Mouse (Mus musculus): Measurements from ENCODE around the gene Rps6ka2. TPM values are rescaled to one million over a fixed set of nuclear protein-coding genes. Genes with fewer than 3 reads are reported as not detected.
"Not testable (repeated sequence)": the region's sequence is repeated elsewhere in the genome, so short reads cannot be mapped to it uniquely, and the experiment has no call there.

Gene Rps6ka2
- total and polyA plus RNA-seq, 2 experiments from 2014 or later, result 15.4 to 38.9 TPM

GRCm38 (mm10) chr17:7170304-7171295, 685 bp downstream of the Rps6ka2 start:
- Histone ChIP-seq H3K9ac (replicated peaks; ENCODE audit: low read length) (peak overlapping the region; percentile 81), H3K36me3 (ENCODE audit: insufficient read depth, low read length) (no peaks in the 10 kb centered on the region), H3K27me3 (ENCODE audit: insufficient read depth, low read length) (no peaks in the 10 kb centered on the region), H3K27ac (peak overlapping the region; percentile 84), H3K4me3 (ENCODE audit: low read length) (peak overlapping the region; percentile 86), H3K9me3 (ENCODE audit: low read length) (no peaks in the 10 kb centered on the region), H3K4me2 (ENCODE audit: low read depth, low read length) (peak overlapping the region; percentile 95), H3K4me1 (ENCODE audit: insufficient read depth, low read length) (peaks cover 11% of the 10 kb centered on the region)
- ATAC-seq, result no peak; the same call in 1 of the 2 replicates
- TF ChIP-seq CTCF (IDR thresholded peaks at IDR 0.05; ENCODE audit: low read depth), result no peak
- DNase-seq (ENCODE audit: low spot score), result no peak
- WGBS, result 3% methylated on average over 40 of the region's 43 CpGs

- no peak overlapping the region for H3K4me2 ChIP-seq (ENCODE audit: low read depth, low read length)
- no peak for ATAC-seq
- H3K27ac ChIP-seq, result no peak overlapping the region
- peaks cover 11% of the 10 kb centered on the region for H3K4me1 ChIP-seq (ENCODE audit: insufficient read depth, low read length)
- 79% methylated on average over 15 of the region's 15 CpGs for WGBS
- H3K9me3 ChIP-seq (ENCODE audit: low read length), result no peaks in the 10 kb centered on the region
- TF ChIP-seq CTCF (IDR thresholded peaks at IDR 0.05; ENCODE audit: low read depth), result no peak
- DNase-seq (ENCODE audit: low spot score), result no peak
- H3K4me3 ChIP-seq (ENCODE audit: low read length), result no peak overlapping the region
- no peaks in the 10 kb centered on the region for H3K36me3 ChIP-seq (ENCODE audit: insufficient read depth, low read length)
- no peaks in the 10 kb centered on the region for H3K27me3 ChIP-seq (ENCODE audit: insufficient read depth, low read length)
- H3K9ac ChIP-seq (replicated peaks; ENCODE audit: low read length), result no peak overlapping the region
Measured at GRCm38 (mm10) chr17:7173331-7174028, 3.6 kb downstream of the Rps6ka2 start.

- 84% methylated on average over 1 of the region's 1 CpGs for WGBS
- no peaks in the 10 kb centered on the region for H3K36me3 ChIP-seq (ENCODE audit: insufficient read depth, low read length)
- ATAC-seq, result no peak
- no peak overlapping the region for H3K4me2 ChIP-seq (ENCODE audit: low read depth, low read length)
- no peak overlapping the region for H3K4me3 ChIP-seq (ENCODE audit: low read length)
- no peaks in the 10 kb centered on the region for H3K27me3 ChIP-seq (ENCODE audit: insufficient read depth, low read length)
- no peaks in the 10 kb centered on the region for H3K9me3 ChIP-seq (ENCODE audit: low read length)
- no peak for DNase-seq (ENCODE audit: low spot score)
- H3K27ac ChIP-seq, result no peak overlapping the region
- no peak for TF ChIP-seq CTCF (IDR thresholded peaks at IDR 0.05; ENCODE audit: low read depth)
- peaks cover 11% of the 10 kb centered on the region for H3K4me1 ChIP-seq (ENCODE audit: insufficient read depth, low read length)
- no peak overlapping the region for H3K9ac ChIP-seq (replicated peaks; ENCODE audit: low read length)
Measured at GRCm38 (mm10) chr17:7175293-7175692, 5.4 kb downstream of the Rps6ka2 start.

- no peak overlapping the region for H3K4me2 ChIP-seq (ENCODE audit: low read depth, low read length)
- H3K36me3 ChIP-seq (ENCODE audit: insufficient read depth, low read length), result no peaks in the 10 kb centered on the region
- no peaks in the 10 kb centered on the region for H3K27me3 ChIP-seq (ENCODE audit: insufficient read depth, low read length)
- no peak overlapping the region; the same call in 1 of the 2 replicates for H3K27ac ChIP-seq
- DNase-seq (ENCODE audit: low spot score) (no peak), ATAC-seq (no peak)
- H3K4me1 ChIP-seq (ENCODE audit: insufficient read depth, low read length), result peaks cover 8% of the 10 kb centered on the region; the same call in 1 of the 2 replicates
- no peak for TF ChIP-seq CTCF (IDR thresholded peaks at IDR 0.05; ENCODE audit: low read depth)
- no peaks in the 10 kb centered on the region for H3K9me3 ChIP-seq (ENCODE audit: low read length)
- no peak overlapping the region for H3K4me3 ChIP-seq (ENCODE audit: low read length)
- WGBS, result 44% methylated on average over 2 of the region's 2 CpGs
- no peak overlapping the region for H3K9ac ChIP-seq (replicated peaks; ENCODE audit: low read length)
Measured at GRCm38 (mm10) chr17:7176394-7176793, 6.5 kb downstream of the Rps6ka2 start.

GRCm38 (mm10) chr17:7178196-7178595, 8.3 kb downstream of the Rps6ka2 start:
- DNase-seq (ENCODE audit: low spot score) (no peak), ATAC-seq (no peak)
- Histone ChIP-seq H3K36me3 (ENCODE audit: insufficient read depth, low read length) (no peaks in the 10 kb centered on the region), H3K9ac (replicated peaks; ENCODE audit: low read length) (no peak overlapping the region), H3K4me1 (ENCODE audit: insufficient read depth, low read length) (peaks cover 8% of the 10 kb centered on the region; the same call in 1 of the 2 replicates), H3K27ac (no peak overlapping the region), H3K4me3 (ENCODE audit: low read length) (no peak overlapping the region), H3K9me3 (ENCODE audit: low read length) (no peaks in the 10 kb centered on the region), H3K27me3 (ENCODE audit: insufficient read depth, low read length) (no peaks in the 10 kb centered on the region), H3K4me2 (ENCODE audit: low read depth, low read length) (no peak overlapping the region)
- no peak for TF ChIP-seq CTCF (IDR thresholded peaks at IDR 0.05; ENCODE audit: low read depth)
- WGBS, result 94% methylated on average over 6 of the region's 6 CpGs

GRCm38 (mm10) chr17:7182187-7182586, 12.3 kb downstream of the Rps6ka2 start:
- 69% methylated on average over 9 of the region's 9 CpGs for WGBS
- no peak for TF ChIP-seq CTCF (IDR thresholded peaks at IDR 0.05; ENCODE audit: low read depth)
- Histone ChIP-seq H3K27me3 (ENCODE audit: insufficient read depth, low read length) (no peaks in the 10 kb centered on the region), H3K4me3 (ENCODE audit: low read length) (no peak overlapping the region), H3K27ac (no peak overlapping the region), H3K4me2 (ENCODE audit: low read depth, low read length) (no peak overlapping the region), H3K36me3 (ENCODE audit: insufficient read depth, low read length) (no peaks in the 10 kb centered on the region), H3K4me1 (ENCODE audit: insufficient read depth, low read length) (0 out of 2 replicates have a peak, but pooled peaks cover 4% of the 10 kb centered on the region), H3K9me3 (ENCODE audit: low read length) (no peaks in the 10 kb centered on the region), H3K9ac (replicated peaks; ENCODE audit: low read length) (no peak overlapping the region)
- no peak for DNase-seq (ENCODE audit: low spot score)
- no peak for ATAC-seq

GRCm38 (mm10) chr17:7187037-7187436, 17.1 kb downstream of the Rps6ka2 start:
- ATAC-seq; H3K27me3 ChIP-seq (ENCODE audit: insufficient read depth, low read length); H3K4me2 ChIP-seq (ENCODE audit: low read depth, low read length); H3K27ac ChIP-seq; H3K36me3 ChIP-seq (ENCODE audit: insufficient read depth, low read length); H3K4me1 ChIP-seq (ENCODE audit: insufficient read depth, low read length); H3K9ac ChIP-seq (replicated peaks; ENCODE audit: low read length); H3K4me3 ChIP-seq (ENCODE audit: low read length); DNase-seq (ENCODE audit: low spot score); H3K9me3 ChIP-seq (ENCODE audit: low read length): not testable (repeated sequence)
- 48% methylated on average over 1 of the region's 1 CpGs for WGBS
